Mouse (Mus musculus) right cerebral cortex, postnatal 10 days (tissue): ENCODE measurements around the gene 2900026A02Rik.

Source experiments
- DNase-seq, 2 experiments: peaks; one replicate each; pipeline ENCODE4 v3.0.0; 2021; ENCODE audit warnings: low spot score in 2 of 2

Gene 2900026A02Rik

DNA sequence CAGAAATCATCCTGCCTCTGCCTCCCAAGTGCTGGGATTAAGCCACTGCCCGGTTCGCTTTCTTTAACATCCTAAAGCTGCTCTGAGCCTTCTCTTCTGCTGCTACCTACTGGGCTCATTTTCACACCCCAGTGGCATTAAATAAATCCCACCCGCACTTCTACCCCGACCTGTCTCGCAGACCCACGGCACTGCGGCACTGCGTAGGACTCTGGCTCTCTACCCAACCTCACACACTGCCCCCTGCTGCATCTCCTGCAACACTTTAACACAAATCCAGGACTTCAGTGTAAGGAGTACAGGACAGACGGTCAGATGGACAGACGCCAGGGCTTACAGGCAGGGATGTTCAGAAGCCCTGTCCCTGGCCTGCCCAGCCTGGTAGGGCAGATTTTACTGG lies 45.1 kb downstream of the 2900026A02Rik start:
- no peak for DNase-seq

DNA sequence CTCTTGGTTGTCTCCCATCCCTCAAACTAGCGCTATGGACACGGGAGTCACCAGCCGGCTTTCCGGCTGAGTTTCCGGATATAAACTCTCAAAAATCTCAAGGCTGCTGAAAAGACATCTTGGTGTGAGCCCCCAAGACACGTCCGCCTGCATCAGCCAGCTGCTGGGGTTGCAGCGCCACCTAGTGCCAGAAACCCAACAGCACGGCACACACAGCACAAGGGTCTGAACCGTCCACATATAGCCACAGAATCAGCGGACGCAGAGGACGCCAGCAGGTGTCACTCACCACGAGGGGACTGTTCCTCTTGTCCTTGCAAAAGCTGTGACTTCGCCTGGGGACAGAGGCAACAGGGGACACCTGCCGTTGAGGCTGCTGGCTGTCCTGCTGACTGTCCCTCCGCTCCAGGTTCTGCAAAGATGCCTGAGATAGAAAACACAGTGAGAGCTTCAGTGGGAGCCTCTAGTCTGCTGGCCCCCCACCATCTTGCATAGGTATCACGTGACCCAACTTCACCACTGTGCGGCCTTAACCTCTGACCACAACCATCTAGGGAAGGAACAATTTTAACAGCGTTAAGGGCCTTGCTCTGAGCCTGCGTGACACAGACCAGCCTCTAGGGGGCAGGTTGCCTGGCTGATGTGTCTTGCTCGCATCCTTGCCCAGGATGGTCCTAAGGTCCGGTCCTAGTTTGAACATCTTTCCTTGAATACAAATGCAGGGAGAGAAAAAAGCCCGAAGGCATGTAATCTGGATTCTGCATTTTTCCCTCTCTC lies 45.9 kb downstream of the 2900026A02Rik start:
- no peak for DNase-seq

GRCm38 (mm10) chr5:113173318-113173717 lies 47.7 kb downstream of the 2900026A02Rik start:
- peak; percentile 74 to 80 for DNase-seq

DNA sequence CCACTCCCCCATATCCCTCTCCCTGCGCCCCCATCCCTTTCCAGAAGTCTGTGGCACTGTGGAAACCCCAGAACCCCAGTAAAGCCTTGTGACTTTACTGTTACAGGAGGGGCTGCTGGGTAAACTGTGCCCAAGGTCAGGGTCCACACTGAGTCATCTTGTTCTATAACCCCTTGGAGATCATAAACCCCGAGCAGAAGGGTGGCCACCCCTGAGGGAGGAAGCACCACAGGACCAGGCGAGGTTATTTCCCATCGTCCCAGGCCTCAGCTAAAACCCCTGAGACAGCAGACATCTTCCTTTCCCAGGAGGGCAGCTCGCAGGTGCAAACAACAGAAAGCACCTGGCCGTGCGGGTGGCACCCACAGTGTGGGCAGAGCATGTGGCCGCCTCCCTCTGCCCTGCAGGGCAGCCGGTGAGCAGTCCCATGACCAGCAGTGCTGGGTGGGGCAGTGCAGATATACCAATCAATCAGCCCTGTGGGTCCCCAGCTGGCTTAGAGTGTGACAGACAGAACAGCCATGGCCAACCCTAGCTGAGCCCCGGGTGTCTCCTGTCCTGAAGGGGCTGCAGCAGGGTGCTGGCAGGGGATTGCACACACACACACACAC lies 49.0 kb downstream of the 2900026A02Rik start:
- DNase-seq = no peak

DNA sequence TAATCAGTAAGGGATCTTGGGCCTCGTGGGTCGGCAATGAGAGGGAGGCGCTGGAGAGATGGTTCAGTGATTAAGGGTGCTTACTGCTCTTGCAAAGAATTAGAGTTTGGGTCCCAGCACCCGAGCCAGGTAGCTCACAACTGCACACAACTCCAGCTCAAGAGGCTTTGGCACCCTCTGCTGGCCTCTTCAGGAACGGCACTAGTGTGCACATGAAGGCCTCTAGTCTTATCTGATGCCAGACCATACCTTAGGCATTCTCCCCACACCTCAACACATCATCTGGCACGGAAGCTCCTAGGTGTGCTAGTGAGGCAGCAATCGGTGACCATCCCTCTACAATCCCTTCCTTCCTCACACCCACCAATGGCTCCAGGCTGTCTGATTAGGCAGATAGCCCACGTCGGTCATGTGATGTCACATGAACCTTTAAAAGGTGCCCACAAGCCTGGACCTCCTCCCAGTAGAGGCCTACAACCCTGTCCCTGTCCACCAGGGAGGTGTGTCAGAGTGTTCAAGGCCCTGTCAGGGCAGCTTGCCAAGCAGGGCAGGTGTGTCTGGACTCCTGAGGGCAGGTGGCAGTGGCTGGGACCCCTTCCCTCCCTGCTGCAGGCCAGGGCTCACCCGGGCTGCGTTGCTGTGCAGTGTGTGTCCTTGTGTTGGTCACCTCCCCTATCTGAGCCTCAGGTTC lies 50.8 kb downstream of the 2900026A02Rik start:
- DNase-seq = no peak

DNA sequence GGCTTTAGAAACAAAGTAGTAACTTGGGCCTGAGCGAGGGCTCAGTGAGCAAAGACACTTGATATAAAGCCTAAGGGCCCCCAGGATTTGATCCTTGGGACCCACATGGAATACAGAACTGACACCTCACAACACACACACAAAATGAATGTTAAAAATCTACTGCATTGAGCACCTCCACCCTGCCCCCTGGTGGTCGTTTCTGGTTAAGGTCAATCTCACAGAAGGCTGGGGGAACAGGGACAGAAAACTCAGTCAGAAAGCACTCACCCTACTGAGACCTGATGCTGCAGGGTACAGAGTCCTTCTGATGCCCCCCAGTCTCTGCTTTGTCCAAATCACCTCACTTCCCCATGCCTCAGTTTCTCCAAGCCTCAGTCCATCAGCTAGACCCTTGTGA lies 53.3 kb downstream of the 2900026A02Rik start:
- no peak for DNase-seq

DNA sequence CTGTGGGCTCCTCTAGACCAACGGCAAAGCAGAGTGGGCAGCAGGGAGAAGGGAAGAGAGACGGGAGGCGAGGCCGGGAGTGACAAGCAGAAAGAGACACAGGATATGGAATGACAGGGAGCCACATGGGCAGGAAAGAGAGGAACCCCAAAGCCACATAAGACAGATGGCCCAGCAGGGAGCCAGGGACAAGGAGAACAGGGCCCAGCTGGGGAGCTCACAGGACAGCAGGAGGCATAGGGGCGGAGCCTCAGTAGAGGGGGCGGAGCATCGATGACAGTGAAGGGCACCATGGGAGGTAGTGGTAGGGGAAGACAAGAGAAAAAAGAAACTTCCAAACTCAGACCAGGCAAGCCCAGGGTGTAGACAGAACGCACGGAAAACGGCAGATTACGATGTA lies 55.6 kb downstream of the 2900026A02Rik start:
- DNase-seq = no peak

GRCm38 (mm10) chr5:113164873-113165441 lies 56.1 kb downstream of the 2900026A02Rik start:
- peak; percentile 71 to 77 for DNase-seq

DNA sequence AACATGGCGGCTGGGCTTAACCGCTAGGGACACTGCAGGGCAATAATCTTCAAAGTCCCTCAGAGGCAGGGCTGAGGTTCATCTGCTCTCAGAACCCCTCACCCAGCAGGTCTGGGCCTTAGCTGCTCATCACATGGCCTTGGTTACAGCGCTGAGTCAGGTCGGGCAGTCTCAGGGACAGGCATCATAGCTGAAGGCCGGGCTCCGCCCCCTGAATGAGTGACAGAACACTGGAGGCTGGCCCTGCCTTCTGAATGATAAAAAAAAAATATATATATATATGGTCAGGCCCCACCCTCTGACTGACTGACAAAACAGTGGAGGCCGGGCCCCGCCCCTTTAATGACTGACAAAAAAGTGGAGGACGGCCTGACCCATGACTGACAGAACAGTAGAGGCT lies 56.6 kb downstream of the 2900026A02Rik start:
- peak in 1 of 2 experiments; percentile 21 for DNase-seq

DNA sequence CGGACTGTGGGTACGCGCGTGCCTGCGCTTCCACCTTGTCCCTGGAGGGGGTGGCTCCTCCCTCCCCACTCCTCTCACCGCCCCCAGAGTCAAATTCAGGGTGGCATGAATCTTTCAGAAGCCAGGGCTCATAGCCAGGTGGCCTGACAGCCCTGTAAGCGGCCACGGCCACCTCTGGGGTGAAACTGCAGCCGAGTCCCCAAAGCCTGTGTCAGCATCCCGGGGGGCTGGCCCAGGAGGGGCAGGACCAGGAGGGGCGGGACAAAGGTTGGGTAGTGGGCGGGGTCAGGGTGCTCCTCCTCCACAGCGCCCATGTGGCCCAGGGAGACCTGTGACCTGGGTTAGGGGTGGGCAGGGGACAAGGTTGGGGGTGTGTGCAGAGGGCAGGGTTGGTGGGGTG lies 57.9 kb downstream of the 2900026A02Rik start:
- DNase-seq = peak in 1 of 2 experiments; percentile 34

GRCm38 (mm10) chr5:113162699-113163098 lies 58.3 kb downstream of the 2900026A02Rik start:
- DNase-seq = peak in 1 of 2 experiments; percentile 46

DNA sequence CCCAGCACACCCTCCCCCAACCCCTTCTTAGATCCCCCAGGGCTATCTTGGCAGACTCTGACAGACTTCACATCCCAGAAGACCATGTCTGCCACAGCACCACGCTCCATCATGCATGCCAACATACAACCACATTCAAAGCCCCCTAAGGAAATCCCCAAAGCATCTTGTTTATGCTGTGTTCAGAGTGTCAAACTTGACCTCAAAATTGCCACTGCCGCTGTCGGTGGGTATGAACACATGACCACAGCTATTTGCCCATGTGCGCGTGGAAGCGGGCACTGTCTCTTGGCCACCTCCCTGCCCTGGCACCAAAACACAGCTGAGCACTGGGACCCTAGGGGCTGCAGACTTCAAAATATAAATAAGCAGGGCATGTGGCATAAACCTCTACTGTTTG lies 59.5 kb downstream of the 2900026A02Rik start:
- peak in 1 of 2 experiments; percentile 23 for DNase-seq

- DNase-seq = no peak
These were observed 60.7 kb downstream of the 2900026A02Rik start for GRCm38 (mm10) chr5:113160320-113160719.

- DNase-seq = no peak
These were observed 62.2 kb downstream of the 2900026A02Rik start for GRCm38 (mm10) chr5:113158759-113159355.

GRCm38 (mm10) chr5:113157588-113157987 lies 63.4 kb downstream of the 2900026A02Rik start:
- no peak for DNase-seq

GRCm38 (mm10) chr5:113157006-113157405 lies 64.0 kb downstream of the 2900026A02Rik start:
- DNase-seq = no peak

- peak; percentile 88 to 89 for DNase-seq
These were observed 65.9 kb downstream of the 2900026A02Rik start for GRCm38 (mm10) chr5:113155133-113155532.

GRCm38 (mm10) chr5:113154441-113154840 lies 66.6 kb downstream of the 2900026A02Rik start:
- DNase-seq = no peak

GRCm38 (mm10) chr5:113153508-113153830 lies 67.6 kb downstream of the 2900026A02Rik start:
- DNase-seq = no peak

- no peak for DNase-seq
These were observed 68.2 kb downstream of the 2900026A02Rik start for GRCm38 (mm10) chr5:113152663-113153507.

DNA sequence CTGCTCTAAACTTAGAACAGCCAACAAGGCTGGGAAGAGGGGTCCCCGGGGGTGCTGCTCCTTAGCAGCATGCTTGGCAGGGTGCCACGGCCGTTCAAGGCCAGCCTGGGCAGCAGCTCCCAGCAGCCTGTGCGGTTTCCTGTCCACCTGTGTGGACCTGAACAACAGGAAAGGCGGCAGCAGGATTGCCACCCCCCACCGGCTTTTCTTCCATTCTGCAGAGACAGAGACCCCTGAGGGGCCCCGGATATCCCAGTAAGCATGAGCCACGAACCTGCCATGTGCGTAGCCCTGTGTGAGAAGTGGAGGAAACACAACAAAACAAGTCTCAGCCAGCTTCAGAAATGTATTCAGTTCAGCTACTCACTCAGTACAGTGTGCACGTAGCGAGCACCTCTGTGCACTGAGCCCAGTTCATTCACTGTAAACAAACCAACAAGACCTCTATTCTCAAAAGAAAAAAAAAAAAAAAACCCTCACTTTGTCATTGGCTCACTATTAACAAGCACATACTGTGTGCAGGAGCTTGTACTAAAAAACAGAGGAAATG lies 69.4 kb downstream of the 2900026A02Rik start:
- DNase-seq = no peak
